Mouse (Mus musculus) heart, postnatal 0 days (tissue): ENCODE data around the gene Josd2.

Experiments
- CTCF ChIP-seq: IDR thresholded peaks from 2 replicates; pipeline ENCODE4 v1.5.1; 2016; ENCODE audit warnings: antibody characterized with exemption, control low read depth, low read depth
- EP300 ChIP-seq: IDR thresholded peaks from 2 replicates; pipeline ENCODE4 v1.6.1; 2016; ENCODE audit warnings: antibody characterized with exemption, low read depth

- TF ChIP-seq CTCF, result no peak
- no peak for TF ChIP-seq EP300
These were observed 26.1 kb upstream of the Josd2 start for GRCm38 (mm10) chr7:44441648-44442109.
